In the genomic region with DNA sequence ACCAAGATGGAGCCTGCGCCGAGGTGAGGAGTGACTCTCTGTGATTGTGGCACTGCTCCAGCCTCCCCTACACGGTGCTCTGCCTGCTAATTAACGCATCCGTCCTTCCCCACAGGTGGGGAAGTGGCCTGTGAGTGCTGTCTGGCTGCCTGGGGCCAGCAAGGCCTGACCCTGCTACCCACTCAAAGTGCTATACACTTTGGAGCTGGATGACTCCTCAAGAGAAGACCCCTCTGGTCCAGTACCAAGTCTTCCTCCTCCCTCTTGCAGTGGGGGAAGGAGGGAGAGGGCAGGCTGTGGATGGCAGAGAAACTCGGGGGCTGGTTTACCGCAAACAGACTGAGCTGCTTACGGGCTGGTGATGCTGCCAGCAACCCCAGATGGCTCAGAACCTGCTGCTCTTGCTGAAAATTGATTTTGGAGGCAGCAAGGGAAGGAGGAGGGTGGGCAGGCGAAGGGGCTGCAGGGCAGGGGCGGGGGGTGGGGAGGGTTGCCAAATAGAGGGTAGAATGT, we compare ENCODE assay signal across 10 mouse cellular contexts.
A peak's percentile ranks its signal among the peaks of the same experiment; 100 is the strongest.
DNase-seq lines count a peak whose midpoint lies in the region; ATAC-seq lines count a peak whose summit lies in the region.
"Had no signal": no experiment of that assay in that cellular context is flagged by ENCODE, and none has a peak within 500 bp of the region (broad histone marks: within the 10 kb centered on the region; RNA-seq: fewer than 3 reads in every experiment).

No protein-coding gene starts in this region.

- no peaks in the 10 kb centered on the region for H3K27me3 ChIP-seq in forebrain, embryonic 13.5 days
- H3K27me3 ChIP-seq in forebrain, embryonic 12.5 days, result 0 out of 2 replicates have a peak, but pooled peaks cover 3% of the 10 kb centered on the region
- no peaks in the 10 kb centered on the region for H3K27me3 ChIP-seq in limb, embryonic 10.5 days (ENCODE audit: low read depth, poor library complexity, severe bottlenecking)
- H3K27me3 ChIP-seq: liver, embryonic 13.5 days had no signal

- H3K9ac ChIP-seq in forebrain, embryonic 13.5 days, result no peak overlapping the region
- no peak overlapping the region for H3K9ac ChIP-seq in forebrain, embryonic 12.5 days
- H3K9ac ChIP-seq: liver, embryonic 13.5 days had no signal

- peak; percentile 84 for DNase-seq in cerebellum, adult 9-11 months
- peak; percentile 75 for DNase-seq in layer of hippocampus, adult 11-12 months (ENCODE audit: low spot score)
- no peak for DNase-seq in limb, embryonic 10.5 days (ENCODE audit: low spot score)
- no peak for DNase-seq in Muller cell, postnatal 12 days (ENCODE audit: inconsistent ontology term)
- no peak for DNase-seq in gastrocnemius, postnatal 14 days
- DNase-seq in adrenal gland, adult 2 months, result no peak
- DNase-seq: liver, embryonic 13.5 days had no signal

- H3K4me2 ChIP-seq in forebrain, embryonic 13.5 days, result no peak overlapping the region
- no peak overlapping the region for H3K4me2 ChIP-seq in forebrain, embryonic 12.5 days
- H3K4me2 ChIP-seq: liver, embryonic 13.5 days had no signal

- H3K9me3 ChIP-seq in forebrain, embryonic 13.5 days (replicated peaks), result no peaks in the 10 kb centered on the region
- no peaks in the 10 kb centered on the region for H3K9me3 ChIP-seq in forebrain, embryonic 12.5 days
- no peaks in the 10 kb centered on the region for H3K9me3 ChIP-seq in limb, embryonic 10.5 days (replicated peaks)
- H3K9me3 ChIP-seq: liver, embryonic 13.5 days had no signal

- no peak overlapping the region for H3K4me3 ChIP-seq in forebrain, embryonic 13.5 days
- H3K4me3 ChIP-seq in forebrain, embryonic 12.5 days (replicated peaks), result no peak overlapping the region
- no peak overlapping the region for H3K4me3 ChIP-seq in limb, embryonic 10.5 days
- H3K4me3 ChIP-seq: liver, embryonic 13.5 days had no signal

- H3K27ac ChIP-seq in forebrain, embryonic 13.5 days, result peak overlapping the region; percentile 57
- no peak overlapping the region for H3K27ac ChIP-seq in forebrain, embryonic 12.5 days
- 0 out of 2 replicates have a peak overlapping the region, but pooled peaks have one; percentile 30 for H3K27ac ChIP-seq in limb, embryonic 10.5 days
- H3K27ac ChIP-seq: liver, embryonic 13.5 days had no signal

- no peaks in the 10 kb centered on the region for H3K4me1 ChIP-seq in forebrain, embryonic 13.5 days
- H3K4me1 ChIP-seq in forebrain, embryonic 12.5 days, result no peaks in the 10 kb centered on the region
- 0 out of 2 replicates have a peak, but pooled peaks cover 5% of the 10 kb centered on the region for H3K4me1 ChIP-seq in limb, embryonic 10.5 days
- H3K4me1 ChIP-seq: liver, embryonic 13.5 days had no signal

- peak; percentile 86 for ATAC-seq in forebrain, embryonic 13.5 days
- no peak for ATAC-seq in forebrain, embryonic 12.5 days (ENCODE audit: low FRiP score)
- ATAC-seq: Patski had no signal

- no peaks in the 10 kb centered on the region for H3K36me3 ChIP-seq in forebrain, embryonic 13.5 days (ENCODE audit: poor library complexity, severe bottlenecking)
- H3K36me3 ChIP-seq in forebrain, embryonic 12.5 days (replicated peaks), result no peaks in the 10 kb centered on the region
- H3K36me3 ChIP-seq in limb, embryonic 10.5 days, result no peaks in the 10 kb centered on the region
- H3K36me3 ChIP-seq: liver, embryonic 13.5 days had no signal

- intact Hi-C loops in gastrocnemius, postnatal 14 days (cut with DNase I; ENCODE audit: low total_unique reads), result no loop called here

- WGBS in forebrain, embryonic 13.5 days, result 53% methylated on average over 10 of the region's 10 CpGs
- whole genome bisulfite sequencing in forebrain, embryonic 12.5 days, result 66% methylated on average over 10 of the region's 10 CpGs
- WGBS in limb, embryonic 10.5 days, result 72% methylated on average over 10 of the region's 10 CpGs

Comparison
In these comparisons a context has a peak if more than half of its experiments do, and no peak if none do; other contexts are left out.
1. DNase-seq: peak in cerebellum, adult 9-11 months (single experiment) and layer of hippocampus, adult 11-12 months (single experiment); none in limb, embryonic 10.5 days (single experiment), Muller cell, postnatal 12 days (single experiment), gastrocnemius, postnatal 14 days (single experiment) and adrenal gland, adult 2 months (single experiment).